Mouse (Mus musculus) adipocyte (in vitro differentiated cells): ENCODE measurements around the gene Msh6.
"Not testable (repeated sequence)": the region's sequence is repeated elsewhere in the genome, so short reads cannot be mapped to it uniquely, and the experiment has no call there.

Source experiments
- DNase-seq: peaks from one replicate; pipeline ENCODE4 v3.0.0-alpha.2; 2016; ENCODE audit warnings: low spot score

The Msh6 gene

GRCm38 (mm10) chr17:87982112-87982511, 7.2 kb downstream of the Msh6 start:
- no peak for DNase-seq

- DNase-seq: no peak
Measured at GRCm38 (mm10) chr17:87983313-87983712, 8.5 kb downstream of the Msh6 start.

- DNase-seq: no peak
Measured at GRCm38 (mm10) chr17:87984440-87985214, 9.8 kb downstream of the Msh6 start.

- DNase-seq: no peak
Measured at GRCm38 (mm10) chr17:87985916-87986315, 11.1 kb downstream of the Msh6 start.

GRCm38 (mm10) chr17:87987507-87987906, 12.6 kb downstream of the Msh6 start:
- DNase-seq: no peak

GRCm38 (mm10) chr17:87992154-87992553, 17.3 kb downstream of the Msh6 start:
- DNase-seq: no peak

- DNase-seq: no peak
Measured at GRCm38 (mm10) chr17:87993338-87993737, 18.5 kb downstream of the Msh6 start.

GRCm38 (mm10) chr17:87997808-87998207, 22.9 kb downstream of the Msh6 start:
- no peak for DNase-seq

GRCm38 (mm10) chr17:88004892-88005291, 30.0 kb downstream of the Msh6 start:
- no peak for DNase-seq

- DNase-seq: no peak
Measured at GRCm38 (mm10) chr17:88006956-88007355, 32.1 kb downstream of the Msh6 start.

GRCm38 (mm10) chr17:88014456-88014855, 39.6 kb downstream of the Msh6 start:
- no peak for DNase-seq

- not testable (repeated sequence) for DNase-seq
Measured at GRCm38 (mm10) chr17:88016027-88016426, 41.2 kb downstream of the Msh6 start.

- no peak for DNase-seq
Measured at GRCm38 (mm10) chr17:88023924-88024323, 49.1 kb downstream of the Msh6 start.

GRCm38 (mm10) chr17:88025227-88025626, 50.4 kb downstream of the Msh6 start:
- DNase-seq: peak; percentile 77

GRCm38 (mm10) chr17:88029194-88029970, 54.5 kb downstream of the Msh6 start:
- no peak for DNase-seq

GRCm38 (mm10) chr17:88031755-88032154, 56.9 kb downstream of the Msh6 start:
- DNase-seq: no peak

GRCm38 (mm10) chr17:88034418-88034817, 59.6 kb downstream of the Msh6 start:
- no peak for DNase-seq
